Mouse (Mus musculus) cerebellum, postnatal 36 days (tissue): ENCODE results near the gene Zfp143.
"Not testable (repeated sequence)": the region's sequence is repeated elsewhere in the genome, so short reads cannot be mapped to it uniquely, and the experiment has no call there.

Source experiments
- DNase-seq, 2 experiments: peaks; one replicate each; pipeline ENCODE4 v3.0.0; 2021 to 2022; ENCODE audit warnings: mixed read lengths in 2 of 2

The Zfp143 gene

GRCm38 (mm10) chr7:110061199-110061751 is at the start of gene Zfp143:
TSS of gene Zfp143 (plus strand) at chr7:110061217.
- DNase-seq: peak; percentile 100

GRCm38 (mm10) chr7:110011417-110011816 is 49.6 kb upstream of the Zfp143 start:
- DNase-seq: no peak

GRCm38 (mm10) chr7:110014272-110014671 is 46.7 kb upstream of the Zfp143 start:
- DNase-seq: no peak

DNA sequence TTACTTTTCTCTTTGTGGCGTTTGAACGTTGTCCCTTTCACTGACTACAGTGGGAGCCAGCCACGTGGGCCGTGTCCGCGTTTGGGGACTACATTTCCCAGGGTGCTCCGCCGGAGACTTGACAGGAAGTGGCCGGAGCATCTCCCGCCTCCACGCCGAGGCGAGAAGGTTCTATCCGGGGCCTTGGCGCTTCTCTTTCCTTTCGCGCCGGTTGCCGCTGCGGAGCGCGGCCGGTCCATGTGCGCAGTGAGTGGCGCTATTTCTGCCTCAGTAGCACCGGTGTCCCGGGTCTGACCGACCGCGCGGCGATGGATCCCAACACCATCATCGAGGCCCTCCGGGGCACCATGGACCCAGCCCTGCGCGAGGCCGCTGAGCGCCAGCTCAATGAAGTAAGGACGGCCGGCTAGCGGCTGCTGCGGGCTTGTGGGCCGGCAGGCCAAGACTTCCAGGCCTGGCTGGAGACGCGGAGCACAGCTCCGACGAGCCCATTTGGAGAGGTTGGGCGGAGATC is 42.8 kb upstream of the Zfp143 start, which contains the start of gene Ipo7:
Ipo7 (plus strand) TSS at position 158 of the 514 bp plus-strand sequence.
- peak; percentile 91 for DNase-seq

GRCm38 (mm10) chr7:110018631-110019482 is 42.2 kb upstream of the Zfp143 start:
- peak; percentile 44 to 61 for DNase-seq

- no peak for DNase-seq
These were observed 37.5 kb upstream of the Zfp143 start for GRCm38 (mm10) chr7:110023553-110023952.

DNA sequence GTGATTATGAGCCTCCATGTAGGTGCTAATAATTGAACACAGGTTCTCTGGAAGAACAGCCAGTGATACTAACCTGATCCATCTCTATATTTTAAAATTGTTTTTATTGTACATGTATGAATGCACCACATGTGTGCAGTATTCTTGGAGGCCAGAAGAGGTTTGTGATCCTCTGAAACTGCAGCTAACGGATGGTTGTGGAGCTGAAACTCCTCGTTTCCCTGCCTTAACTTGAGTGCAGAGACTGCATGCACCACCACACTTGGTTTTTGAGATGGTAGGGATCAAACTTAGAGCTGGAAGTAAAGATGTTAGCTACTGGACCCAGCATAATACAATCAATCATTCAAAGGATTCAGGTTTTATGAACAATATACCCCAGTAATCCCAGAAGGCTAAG is 34.4 kb upstream of the Zfp143 start:
- no peak for DNase-seq

DNA sequence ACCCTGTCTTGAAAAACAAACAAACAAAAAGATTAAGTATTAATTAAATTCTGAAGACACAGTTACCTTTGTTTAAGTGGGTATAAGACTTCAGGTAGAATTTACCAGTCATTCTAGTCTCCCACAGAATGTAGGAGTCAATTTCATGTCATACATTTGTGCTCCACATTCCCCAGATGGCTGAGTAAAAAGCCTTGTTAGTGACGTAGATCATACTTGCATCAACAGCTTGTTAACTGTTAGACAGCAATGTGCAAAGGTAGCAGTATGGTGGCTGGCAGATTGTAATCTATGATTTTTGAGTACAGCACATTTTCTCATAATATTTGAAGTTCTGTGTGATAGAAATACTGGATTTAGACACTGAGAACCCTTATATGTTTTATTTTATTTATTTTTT is 32.2 kb upstream of the Zfp143 start:
- no peak for DNase-seq

DNA sequence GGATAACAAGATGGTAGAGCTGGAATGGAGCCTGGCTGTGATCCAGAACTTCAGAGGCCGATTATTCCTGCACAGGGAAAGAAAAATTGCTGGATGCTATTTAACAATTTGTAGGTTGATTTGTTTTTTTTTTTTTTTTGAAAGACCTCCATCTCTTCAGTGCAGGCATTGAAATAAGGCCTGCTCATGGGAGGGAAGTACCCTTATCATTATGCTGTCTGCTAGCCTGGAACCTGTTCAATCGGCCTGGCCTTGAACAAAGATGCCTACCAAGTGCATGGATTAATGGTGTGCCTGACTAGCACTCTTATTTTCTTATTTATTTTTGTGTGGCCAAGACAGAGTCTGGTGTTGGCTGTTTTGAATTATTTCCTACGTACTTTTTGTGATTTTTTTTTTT is 30.7 kb upstream of the Zfp143 start:
- DNase-seq: no peak

- not testable (repeated sequence) for DNase-seq
These were observed 3.3 kb upstream of the Zfp143 start for GRCm38 (mm10) chr7:110057723-110058122.

GRCm38 (mm10) chr7:110059092-110059785 is 1.8 kb upstream of the Zfp143 start:
- DNase-seq: no peak

DNA sequence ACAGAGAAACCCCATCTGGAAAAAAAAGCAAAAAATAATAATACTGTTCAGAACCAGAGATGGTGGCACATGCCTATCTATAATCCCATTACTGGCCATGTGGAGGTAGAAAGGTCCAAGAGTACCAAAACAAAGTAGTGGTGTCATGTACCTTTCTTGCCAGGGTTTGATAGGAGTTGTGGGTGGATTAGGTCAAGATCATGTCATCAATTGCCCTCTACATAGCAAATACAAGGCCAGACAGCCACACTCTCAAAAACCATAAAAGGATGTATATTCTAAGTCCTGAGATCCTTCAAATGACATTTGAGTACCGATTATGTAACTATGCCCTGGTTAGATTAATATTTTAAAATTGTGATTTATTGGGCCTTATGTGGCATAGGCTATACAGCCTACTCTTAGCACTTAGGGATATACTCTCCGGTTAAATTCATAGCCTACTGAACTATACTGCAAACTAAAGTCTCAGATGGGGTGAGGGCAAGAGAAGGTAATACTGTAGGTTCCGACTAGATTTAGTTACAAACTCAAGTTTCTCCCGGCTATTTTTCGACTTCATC is 830 bp upstream of the Zfp143 start:
- peak in 1 of 2 experiments; percentile 18 for DNase-seq

- DNase-seq: no peak
These were observed 283 bp upstream of the Zfp143 start for GRCm38 (mm10) chr7:110060669-110061198.

GRCm38 (mm10) chr7:110061752-110062273 is 796 bp downstream of the Zfp143 start:
- DNase-seq: peak; percentile 80 to 85

GRCm38 (mm10) chr7:110063731-110064130 is 2.7 kb downstream of the Zfp143 start:
- no peak for DNase-seq

DNA sequence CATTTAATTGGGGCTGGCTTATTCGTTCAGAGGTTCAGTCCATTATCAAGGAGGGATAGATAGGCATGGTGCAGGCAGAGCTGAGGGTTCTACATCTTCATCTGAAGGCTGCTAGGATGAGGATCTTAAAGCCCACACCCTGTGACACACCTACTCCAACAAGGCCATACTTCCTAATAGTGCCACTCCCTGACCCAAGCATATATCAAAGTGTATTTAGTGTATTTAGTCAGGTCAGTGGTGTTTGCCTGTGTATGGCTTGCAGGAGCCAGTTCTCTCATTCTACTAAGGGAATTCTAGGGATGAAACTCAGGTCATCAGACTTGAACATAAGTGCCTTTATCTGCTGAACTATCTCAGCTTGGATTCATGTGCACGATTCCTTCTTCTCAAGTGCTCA is 8.1 kb downstream of the Zfp143 start:
- DNase-seq: no peak

DNA sequence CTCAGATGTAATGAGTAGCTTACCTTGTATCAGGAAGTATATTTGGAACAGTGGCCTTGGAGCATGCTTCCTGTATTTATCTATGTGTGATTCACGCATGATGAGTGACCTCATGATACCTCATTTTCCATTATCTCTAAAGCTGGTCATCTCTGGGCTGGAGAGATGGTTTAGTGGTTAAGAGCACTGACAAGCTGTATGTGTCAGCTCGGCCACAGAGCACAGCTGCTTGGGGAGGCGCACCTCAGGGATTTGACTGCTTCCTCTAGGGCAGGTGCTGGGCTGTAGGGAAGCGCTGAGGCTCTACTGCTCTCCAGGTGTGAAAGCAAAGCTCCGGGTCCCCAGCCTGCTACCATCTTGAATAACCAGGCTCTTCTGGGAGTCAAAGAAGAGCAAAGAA is 17.2 kb downstream of the Zfp143 start:
- no peak for DNase-seq

GRCm38 (mm10) chr7:110083386-110084165 is 22.6 kb downstream of the Zfp143 start:
- DNase-seq: peak; percentile 60 to 73

- DNase-seq: no peak
These were observed 24.2 kb downstream of the Zfp143 start for GRCm38 (mm10) chr7:110085217-110085616.

DNA sequence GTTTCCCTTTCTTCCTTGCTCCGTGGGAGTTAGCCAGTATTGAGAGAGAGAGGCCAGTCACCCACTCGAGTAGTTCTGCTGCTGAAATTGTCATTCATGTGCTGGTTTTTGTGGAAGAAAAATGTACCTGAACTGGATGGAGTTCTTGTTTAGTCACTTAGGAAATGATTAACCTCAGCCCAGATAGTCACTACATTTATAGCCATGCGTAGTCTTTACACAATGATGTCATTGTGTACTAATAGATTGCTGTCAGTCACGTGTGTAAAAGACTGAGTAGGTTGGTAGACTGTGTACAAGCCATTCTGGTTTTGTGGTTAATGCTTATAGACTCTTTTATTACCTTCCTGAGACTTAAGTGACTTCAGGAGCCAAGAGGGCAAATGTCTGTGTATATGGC is 26.9 kb downstream of the Zfp143 start:
- no peak for DNase-seq

- DNase-seq: peak; percentile 21 to 37
These were observed 30.7 kb downstream of the Zfp143 start for GRCm38 (mm10) chr7:110091670-110092069.

GRCm38 (mm10) chr7:110096332-110096731 is 35.3 kb downstream of the Zfp143 start:
- DNase-seq: no peak
